Mouse (Mus musculus) forebrain, embryonic 13.5 days (tissue): ENCODE data around the gene Thrb. TPM values are rescaled to one million over a fixed set of nuclear protein-coding genes. Genes with fewer than 3 reads are reported as not detected.

Experiments
- ATAC-seq: fragments of 200-750 bp; cut with Nextera tagmentation; 2 replicates; pipeline ENCODE4 v1.8.0; 2017
- H3K27ac ChIP-seq: fragments of 300-500 bp; sonication (generic); 2 replicates; pipeline ENCODE4 v1.5.1; 2015; ENCODE audit warnings: inconsistent platforms, mild to moderate bottlenecking, moderate library complexity
- H3K27me3 ChIP-seq: fragments of 300-500 bp; sonication (generic); 2 replicates; pipeline ENCODE4 v1.6.1; 2015; ENCODE audit warnings: mild to moderate bottlenecking, inconsistent platforms
- H3K36me3 ChIP-seq: fragments of 300-500 bp; sonication (generic); 2 replicates; pipeline ENCODE4 v1.6.1; 2015; ENCODE audit warnings: mild to moderate bottlenecking, inconsistent platforms; ENCODE audit not compliant: poor library complexity, severe bottlenecking
- H3K4me1 ChIP-seq: fragments of 300-500 bp; sonication (generic); 2 replicates; pipeline ENCODE4 v1.6.1; 2015; ENCODE audit warnings: inconsistent platforms
- H3K4me2 ChIP-seq: fragments of 300-500 bp; sonication (generic); 2 replicates; pipeline ENCODE4 v1.6.1; 2015; ENCODE audit warnings: inconsistent platforms, mild to moderate bottlenecking, moderate library complexity
- H3K4me3 ChIP-seq: fragments of 300-500 bp; sonication (generic); 2 replicates; pipeline ENCODE4 v1.5.1; 2015; ENCODE audit warnings: mild to moderate bottlenecking, inconsistent platforms
- H3K9ac ChIP-seq: fragments of 300-500 bp; sonication (generic); 2 replicates; pipeline ENCODE4 v1.6.1; 2015; ENCODE audit warnings: mild to moderate bottlenecking, inconsistent platforms
- H3K9me3 ChIP-seq: fragments of 300-500 bp; sonication (generic); replicated peaks from 2 replicates; pipeline ENCODE4 v1.6.1; 2016; ENCODE audit warnings: inconsistent platforms
- WGBS: fragments of 180-500 bp; shearing (Covaris S2); methylation state at CpG from one replicate; pipeline ENCODE4 v1.1.7; 2015; 5-methylcytosine and 5-hydroxymethylcytosine counted together
- polyA plus RNA-seq: library from polyadenylated mRNA; unstranded; fragments of >200 nt; fragmentation: Nextera tagmentation; extraction: Ambion mirVana; gene quantifications from 2 replicates; pipeline ENCODE4 v1.2.1, GENCODE M21; 2015

Thrb gene
- polyA plus RNA-seq, 1 experiment from 2014 or later, result 2.1 TPM

DNA sequence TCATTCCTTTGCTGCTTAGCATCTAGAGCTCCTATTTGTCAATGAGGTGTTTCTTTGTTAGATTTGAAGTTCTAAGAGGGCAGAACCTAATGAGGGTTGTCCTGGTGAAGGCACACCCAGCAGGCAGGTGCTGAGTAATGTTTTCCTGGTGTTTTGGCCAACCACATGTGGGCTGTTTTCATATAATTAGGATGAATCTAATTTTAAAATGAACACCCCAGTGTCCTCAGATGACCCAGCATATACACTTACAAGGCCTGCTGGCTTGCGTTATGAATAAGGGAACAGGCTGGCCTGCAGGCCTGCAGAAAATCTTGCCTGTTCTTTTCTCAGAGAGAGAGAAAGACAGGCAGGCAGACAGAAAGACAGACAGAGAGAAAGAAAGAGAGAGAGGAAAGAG lies 14.3 kb downstream of the Thrb start:
- WGBS, result 89% methylated on average over 1 of the region's 1 CpGs
- Histone ChIP-seq H3K4me3 (no peak overlapping the region), H3K4me2 (no peak overlapping the region), H3K9ac (no peak overlapping the region), H3K9me3 (no peaks in the 10 kb centered on the region), H3K36me3 (no peaks in the 10 kb centered on the region), H3K27me3 (no peaks in the 10 kb centered on the region), H3K27ac (no peak overlapping the region), H3K4me1 (no peaks in the 10 kb centered on the region)
- ATAC-seq, result no peak

DNA sequence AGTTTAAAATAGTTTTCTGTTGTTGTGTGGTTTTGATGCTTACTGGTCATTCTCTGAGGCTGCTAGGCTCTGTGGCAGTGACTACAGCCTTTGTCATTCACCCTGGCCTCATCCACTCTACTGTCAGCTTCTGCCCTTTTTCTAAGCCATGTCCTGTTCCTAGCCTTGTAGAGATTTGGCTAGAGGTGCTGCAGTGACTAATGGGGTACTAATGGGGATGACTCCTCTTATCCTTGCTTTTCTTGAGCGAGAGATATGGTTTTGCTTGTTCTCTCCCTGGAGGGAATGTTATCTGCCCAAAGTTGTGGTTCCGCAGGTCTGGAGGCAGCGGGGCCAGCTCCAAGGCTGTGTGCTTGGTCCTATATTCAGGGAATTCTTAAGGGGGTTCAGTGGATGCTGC lies 15.2 kb downstream of the Thrb start:
- Histone ChIP-seq H3K36me3 (no peaks in the 10 kb centered on the region), H3K27me3 (no peaks in the 10 kb centered on the region), H3K4me2 (no peak overlapping the region), H3K9ac (no peak overlapping the region), H3K9me3 (no peaks in the 10 kb centered on the region), H3K27ac (no peak overlapping the region), H3K4me1 (no peaks in the 10 kb centered on the region), H3K4me3 (no peak overlapping the region)
- no peak for ATAC-seq
- 96% methylated on average over 3 of the region's 3 CpGs for WGBS

DNA sequence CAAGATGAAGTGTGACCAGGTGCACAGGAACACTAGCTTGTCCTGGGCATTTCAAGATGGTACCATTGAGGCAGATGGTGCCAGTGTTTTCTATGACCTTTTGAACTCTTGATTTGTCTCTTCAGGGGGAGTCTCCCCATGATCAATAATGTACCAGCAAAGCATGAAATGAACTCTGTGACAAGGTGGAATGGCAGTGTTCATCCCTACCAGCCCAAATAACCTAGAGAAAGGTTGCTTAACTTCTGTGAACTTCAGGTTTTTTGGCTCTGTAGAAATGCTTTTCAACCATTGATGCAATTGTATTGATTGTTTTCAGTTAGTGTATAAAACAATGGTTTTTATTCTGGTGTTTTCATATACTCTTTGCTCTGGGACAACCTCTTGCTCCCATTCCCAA lies 21.4 kb downstream of the Thrb start:
- no peak for ATAC-seq
- H3K36me3 ChIP-seq, result no peaks in the 10 kb centered on the region
- H3K4me2 ChIP-seq, result no peak overlapping the region
- no peak overlapping the region for H3K4me3 ChIP-seq
- H3K9ac ChIP-seq, result no peak overlapping the region
- no peaks in the 10 kb centered on the region for H3K4me1 ChIP-seq
- no peaks in the 10 kb centered on the region for H3K9me3 ChIP-seq
- H3K27ac ChIP-seq, result no peak overlapping the region
- no peaks in the 10 kb centered on the region for H3K27me3 ChIP-seq

DNA sequence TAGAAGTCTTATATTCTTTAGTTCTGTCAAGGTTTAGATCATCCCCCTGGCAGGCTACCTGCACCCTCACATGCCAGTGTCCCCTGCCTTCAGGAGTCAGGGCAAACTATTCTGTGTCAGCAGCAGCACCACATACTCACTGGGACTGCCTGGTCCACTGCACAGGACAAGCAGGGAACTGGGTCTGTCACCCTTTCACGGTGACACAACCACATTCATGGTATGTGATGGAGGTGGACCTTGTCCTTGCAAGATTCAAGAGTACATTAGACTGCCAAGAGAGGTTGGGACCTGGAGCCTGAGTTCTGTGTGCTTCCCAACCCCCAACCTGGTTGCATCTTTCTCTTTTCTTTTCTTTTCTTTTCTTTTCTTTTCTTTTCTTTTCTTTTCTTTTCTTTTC lies 24.8 kb downstream of the Thrb start:
- H3K36me3 ChIP-seq, result no peaks in the 10 kb centered on the region
- WGBS, result 56% methylated on average over 1 of the region's 1 CpGs
- no peaks in the 10 kb centered on the region for H3K27me3 ChIP-seq
- H3K27ac ChIP-seq, result no peak overlapping the region
- ATAC-seq, result no peak
- H3K4me2 ChIP-seq, result no peak overlapping the region
- H3K9me3 ChIP-seq, result no peaks in the 10 kb centered on the region
- no peak overlapping the region for H3K4me3 ChIP-seq
- no peak overlapping the region for H3K9ac ChIP-seq
- no peaks in the 10 kb centered on the region for H3K4me1 ChIP-seq

DNA sequence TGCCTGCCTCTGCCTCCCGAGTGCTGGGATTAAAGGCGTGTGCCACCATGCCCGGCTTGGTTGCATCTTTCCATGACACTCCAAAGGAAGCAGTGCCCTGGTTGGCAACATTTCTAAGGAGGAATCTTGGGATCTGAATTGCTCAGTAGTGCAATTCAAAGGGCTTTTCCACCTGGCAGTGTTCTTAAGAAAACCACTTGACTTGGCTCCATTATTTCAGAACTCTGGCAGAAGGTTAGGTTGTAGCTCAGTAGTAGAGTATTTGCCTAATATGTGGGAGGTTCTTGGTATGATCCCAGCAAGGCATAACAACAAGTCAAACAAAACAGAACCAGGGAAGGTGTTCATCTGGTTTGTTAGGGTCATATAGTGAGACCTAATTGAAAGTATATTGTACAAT lies 25.4 kb downstream of the Thrb start:
- Histone ChIP-seq H3K4me2 (no peak overlapping the region), H3K4me1 (no peaks in the 10 kb centered on the region), H3K27ac (no peak overlapping the region), H3K27me3 (no peaks in the 10 kb centered on the region), H3K9ac (no peak overlapping the region), H3K9me3 (no peaks in the 10 kb centered on the region), H3K4me3 (no peak overlapping the region), H3K36me3 (no peaks in the 10 kb centered on the region)
- 91% methylated on average over 3 of the region's 3 CpGs for WGBS
- no peak for ATAC-seq

DNA sequence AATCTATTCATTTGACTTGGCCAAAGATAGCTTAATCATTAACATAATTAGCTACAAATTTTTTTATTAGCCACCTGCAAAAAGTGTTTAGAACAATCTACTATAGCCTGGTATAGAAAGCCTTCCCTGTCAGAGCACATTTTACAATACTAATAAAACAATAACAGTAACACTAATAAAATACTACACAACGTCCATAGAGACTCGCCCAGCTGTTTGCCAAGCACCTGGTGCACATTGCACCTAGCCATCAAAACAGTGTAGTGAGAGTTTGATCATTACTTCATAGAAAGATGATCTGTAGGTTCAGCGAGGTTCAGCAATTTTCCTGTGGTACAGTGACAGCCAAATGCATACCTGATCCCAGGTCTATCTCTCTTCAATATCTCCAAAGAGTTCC lies 26.9 kb downstream of the Thrb start:
- Histone ChIP-seq H3K9me3 (no peaks in the 10 kb centered on the region), H3K9ac (no peak overlapping the region), H3K4me3 (no peak overlapping the region), H3K4me2 (no peak overlapping the region), H3K36me3 (no peaks in the 10 kb centered on the region), H3K4me1 (no peaks in the 10 kb centered on the region), H3K27me3 (no peaks in the 10 kb centered on the region), H3K27ac (no peak overlapping the region)
- ATAC-seq, result no peak
- WGBS, result 85% methylated on average over 3 of the region's 3 CpGs

DNA sequence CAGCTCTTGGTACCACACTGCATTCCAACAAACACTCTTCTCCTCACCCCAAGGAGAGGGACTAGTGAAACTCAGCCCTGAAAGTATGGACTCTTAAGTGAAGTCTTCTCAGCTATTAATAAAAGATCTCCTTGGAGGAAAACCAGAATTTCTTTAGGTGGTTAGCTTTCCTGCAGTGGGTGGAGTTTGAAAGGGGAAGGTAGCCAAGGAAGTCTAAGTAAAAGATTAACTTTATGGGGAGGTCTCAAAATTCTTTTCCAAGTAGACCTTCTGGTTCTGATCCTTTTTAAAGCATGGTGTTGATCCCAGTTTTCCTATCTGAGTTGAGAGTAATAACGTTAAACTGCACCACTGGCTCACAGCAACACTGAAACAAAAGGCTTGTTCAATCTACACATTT lies 31.2 kb downstream of the Thrb start:
- H3K9me3 ChIP-seq, result no peaks in the 10 kb centered on the region
- 68% methylated on average over 1 of the region's 1 CpGs for WGBS
- no peaks in the 10 kb centered on the region for H3K4me1 ChIP-seq
- H3K27me3 ChIP-seq, result no peaks in the 10 kb centered on the region
- H3K4me3 ChIP-seq, result no peak overlapping the region
- H3K9ac ChIP-seq, result no peak overlapping the region
- no peak overlapping the region for H3K4me2 ChIP-seq
- no peaks in the 10 kb centered on the region for H3K36me3 ChIP-seq
- no peak for ATAC-seq
- no peak overlapping the region for H3K27ac ChIP-seq

DNA sequence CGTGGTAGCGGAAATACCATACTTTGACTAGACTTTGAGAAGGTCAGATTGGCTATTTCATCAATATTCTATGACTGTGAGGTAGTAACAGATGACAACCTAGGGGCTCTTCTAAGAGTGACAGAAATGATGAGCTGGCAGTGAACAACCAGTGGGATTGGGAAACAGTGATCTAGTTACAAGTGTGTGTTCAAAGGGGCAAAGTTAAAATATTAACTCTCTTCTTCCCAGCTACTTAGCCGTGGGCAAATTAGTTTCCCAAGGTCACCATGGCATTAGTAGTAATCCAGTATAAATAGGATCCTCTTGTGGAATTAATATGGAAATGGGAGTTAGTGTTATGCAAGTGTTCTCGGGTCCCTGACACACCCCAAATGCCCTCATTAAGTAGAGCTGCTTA lies 35.5 kb downstream of the Thrb start:
- no peak for ATAC-seq
- 71% methylated on average over 4 of the region's 4 CpGs for WGBS
- Histone ChIP-seq H3K27ac (no peak overlapping the region), H3K4me2 (no peak overlapping the region), H3K4me3 (no peak overlapping the region), H3K4me1 (no peaks in the 10 kb centered on the region), H3K36me3 (no peaks in the 10 kb centered on the region), H3K9me3 (no peaks in the 10 kb centered on the region), H3K9ac (no peak overlapping the region), H3K27me3 (no peaks in the 10 kb centered on the region)

DNA sequence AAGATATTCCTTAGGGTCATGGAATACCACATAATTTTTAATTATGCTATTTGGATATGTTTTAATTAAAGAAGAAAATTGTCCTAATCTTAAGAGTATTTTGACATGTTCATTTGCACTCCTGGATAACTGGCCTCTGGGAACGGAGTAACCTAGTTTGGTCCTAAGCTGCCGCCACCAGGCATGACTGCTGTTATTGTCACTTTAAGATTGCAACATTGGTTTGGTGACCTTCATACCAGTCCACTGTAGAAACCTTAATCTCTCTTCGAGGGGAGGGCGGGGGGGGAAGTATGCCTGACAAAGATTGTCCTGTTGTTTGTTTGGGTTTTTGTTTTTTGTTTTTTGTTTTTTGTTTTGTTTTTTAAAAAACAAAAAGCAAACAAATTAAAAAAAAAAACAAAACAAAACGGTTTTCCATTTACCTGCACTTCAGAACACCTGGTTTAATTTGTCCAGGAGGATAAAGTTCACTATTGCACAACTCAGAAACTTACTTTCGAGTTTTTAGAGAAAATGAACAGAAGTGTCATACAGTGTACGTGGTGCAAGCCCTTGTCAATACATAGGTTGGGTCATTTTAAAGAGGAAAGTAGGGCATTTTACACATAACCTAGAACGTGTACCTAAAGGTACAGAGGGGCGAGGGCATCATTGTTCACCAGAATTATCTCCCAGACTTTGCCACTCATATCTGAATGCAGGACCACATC lies 38.0 kb downstream of the Thrb start:
- Histone ChIP-seq H3K9ac (no peak overlapping the region), H3K36me3 (no peaks in the 10 kb centered on the region), H3K4me1 (no peaks in the 10 kb centered on the region), H3K4me3 (no peak overlapping the region), H3K27me3 (no peaks in the 10 kb centered on the region), H3K27ac (no peak overlapping the region), H3K4me2 (no peak overlapping the region), H3K9me3 (no peaks in the 10 kb centered on the region)
- 90% methylated on average over 9 of the region's 9 CpGs for WGBS
- no peak for ATAC-seq

DNA sequence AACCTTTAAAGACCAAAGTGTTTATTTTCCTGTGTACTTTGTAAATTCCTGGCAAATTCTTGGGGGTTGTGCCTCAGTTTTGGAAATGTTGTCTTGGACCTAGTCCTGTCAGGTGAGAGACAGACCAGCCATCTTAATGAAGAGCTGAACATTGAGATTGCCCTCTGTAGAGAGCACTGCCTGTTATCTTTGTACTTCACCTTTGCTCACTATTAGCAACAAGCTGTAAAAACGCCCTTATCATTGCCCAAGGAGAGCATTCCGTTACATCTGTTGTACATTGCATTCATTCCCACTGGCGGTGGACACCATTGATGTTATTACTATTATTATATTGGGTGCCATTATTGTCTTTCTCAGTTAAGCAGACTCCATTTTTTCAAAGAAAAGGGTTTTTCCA lies 40.2 kb downstream of the Thrb start:
- Histone ChIP-seq H3K4me3 (no peak overlapping the region), H3K9ac (no peak overlapping the region), H3K4me2 (no peak overlapping the region), H3K36me3 (no peaks in the 10 kb centered on the region), H3K4me1 (no peaks in the 10 kb centered on the region), H3K27me3 (no peaks in the 10 kb centered on the region), H3K27ac (no peak overlapping the region), H3K9me3 (no peaks in the 10 kb centered on the region)
- 94% methylated on average over 3 of the region's 3 CpGs for WGBS
- no peak for ATAC-seq

DNA sequence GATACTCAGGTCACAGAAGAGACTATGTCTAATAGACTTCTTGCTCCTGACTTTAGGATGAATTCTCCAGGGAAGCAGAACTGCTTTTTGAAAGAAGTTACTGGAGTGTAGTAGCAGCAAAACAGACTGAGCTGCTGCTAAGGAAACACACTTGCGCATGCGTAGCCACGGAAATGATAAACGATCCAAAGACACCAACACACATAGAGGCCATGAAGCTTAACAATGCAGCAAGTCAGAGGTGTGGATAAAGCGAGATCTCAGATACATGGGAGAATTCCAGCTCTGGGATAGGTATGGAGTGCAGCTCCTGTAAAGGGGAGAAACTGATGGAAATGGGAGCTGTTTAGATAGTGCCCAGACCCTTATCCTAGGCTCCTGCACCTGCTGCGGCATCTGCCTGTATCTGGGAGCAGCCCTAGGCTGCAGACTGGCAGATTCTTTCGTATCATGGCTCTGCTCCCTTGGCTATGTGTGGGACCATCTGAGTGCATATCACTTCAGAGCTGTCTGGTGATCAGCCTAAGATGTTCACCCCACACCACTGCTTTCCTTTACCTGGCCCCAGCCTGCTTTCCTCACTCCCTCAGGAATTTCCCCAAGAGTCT lies 53.3 kb downstream of the Thrb start:
- no peaks in the 10 kb centered on the region for H3K4me1 ChIP-seq
- H3K4me3 ChIP-seq, result no peak overlapping the region
- no peaks in the 10 kb centered on the region; the same call in 1 of the 2 replicates for H3K9me3 ChIP-seq
- H3K27me3 ChIP-seq, result no peaks in the 10 kb centered on the region
- no peak overlapping the region for H3K4me2 ChIP-seq
- WGBS, result 90% methylated on average over 7 of the region's 7 CpGs
- no peak overlapping the region for H3K9ac ChIP-seq
- ATAC-seq, result no peak
- H3K36me3 ChIP-seq, result no peaks in the 10 kb centered on the region
- H3K27ac ChIP-seq, result no peak overlapping the region

DNA sequence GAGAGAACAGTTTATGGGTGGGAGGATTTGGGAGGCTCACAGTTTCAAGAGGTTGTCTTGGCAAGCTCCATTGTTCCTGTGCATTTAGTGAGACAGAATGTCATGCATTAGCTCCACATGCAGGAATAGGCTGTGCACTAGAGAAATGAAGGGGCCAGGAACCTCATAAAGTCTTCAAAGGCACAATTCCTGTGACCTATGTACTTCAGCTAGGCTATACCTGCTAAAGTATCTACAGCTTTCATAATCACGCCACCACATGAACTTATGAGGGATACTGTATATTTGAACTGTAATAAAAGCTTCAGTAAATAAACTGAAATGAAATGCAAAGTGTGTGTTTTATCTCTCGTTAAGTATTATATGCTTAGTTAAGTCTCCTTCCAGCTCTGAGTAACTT lies 59.4 kb downstream of the Thrb start:
- H3K27ac ChIP-seq, result no peak overlapping the region
- H3K36me3 ChIP-seq, result no peaks in the 10 kb centered on the region
- no peak overlapping the region for H3K4me2 ChIP-seq
- H3K27me3 ChIP-seq, result no peaks in the 10 kb centered on the region
- 80% methylated on average over 2 of the region's 2 CpGs for WGBS
- no peaks in the 10 kb centered on the region for H3K4me1 ChIP-seq
- no peak for ATAC-seq
- H3K9ac ChIP-seq, result no peak overlapping the region
- H3K4me3 ChIP-seq, result no peak overlapping the region
- no peaks in the 10 kb centered on the region; the same call in 1 of the 2 replicates for H3K9me3 ChIP-seq
